Mouse (Mus musculus): Measurements from ENCODE around the gene Tbc1d23.
A peak's percentile ranks its signal among the peaks of the same experiment; 100 is the strongest.

The Tbc1d23 gene

GRCm38 (mm10) chr16:57163694-57164093 is 67.6 kb downstream of the Tbc1d23 start:
- no peak for DNase-seq (ENCODE audit: low read depth, low spot score)

DNA sequence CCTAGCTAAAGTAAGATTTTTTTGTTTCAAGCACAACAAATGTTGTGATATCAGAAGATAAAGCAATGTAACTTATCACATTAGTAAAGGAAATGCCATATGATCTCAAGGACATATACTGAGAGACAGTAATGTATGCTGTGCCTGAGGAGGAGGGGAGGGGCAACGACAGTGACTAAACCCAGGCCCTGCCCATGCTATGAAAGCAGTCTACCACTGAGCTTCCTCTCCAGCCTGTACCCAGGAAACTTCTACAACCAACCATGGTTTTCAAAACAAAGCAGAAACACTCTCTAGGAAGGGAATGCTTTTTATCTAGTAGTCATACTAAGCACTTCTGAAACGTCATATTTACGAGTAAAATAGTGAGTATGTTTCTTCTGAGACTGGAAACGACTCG is 68.5 kb downstream of the Tbc1d23 start:
- no peak for DNase-seq (ENCODE audit: low read depth, low spot score)

GRCm38 (mm10) chr16:57159835-57160234 is 71.5 kb downstream of the Tbc1d23 start:
- DNase-seq (ENCODE audit: low read depth, low spot score) = no peak

DNA sequence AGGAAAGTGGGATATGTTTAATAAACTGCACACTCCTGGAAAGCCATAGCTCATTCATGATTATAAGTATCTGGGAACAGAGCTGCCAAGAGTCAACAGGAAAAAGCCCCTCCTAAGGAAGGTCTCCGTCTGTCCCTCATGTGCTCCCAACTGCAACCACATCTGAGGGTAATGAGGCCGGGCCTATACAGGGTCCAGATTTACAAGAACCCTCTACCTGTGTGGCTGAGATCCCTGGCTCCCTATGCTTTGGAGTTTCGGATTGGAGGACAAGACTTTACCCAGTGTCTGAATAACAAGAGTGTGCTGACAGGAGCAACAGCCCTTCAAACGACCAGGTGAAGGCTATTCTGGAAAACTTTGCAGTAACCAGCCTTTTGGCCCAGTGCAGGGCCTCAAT is 73.6 kb downstream of the Tbc1d23 start:
- no peak for DNase-seq (ENCODE audit: low read depth, low spot score)

DNA sequence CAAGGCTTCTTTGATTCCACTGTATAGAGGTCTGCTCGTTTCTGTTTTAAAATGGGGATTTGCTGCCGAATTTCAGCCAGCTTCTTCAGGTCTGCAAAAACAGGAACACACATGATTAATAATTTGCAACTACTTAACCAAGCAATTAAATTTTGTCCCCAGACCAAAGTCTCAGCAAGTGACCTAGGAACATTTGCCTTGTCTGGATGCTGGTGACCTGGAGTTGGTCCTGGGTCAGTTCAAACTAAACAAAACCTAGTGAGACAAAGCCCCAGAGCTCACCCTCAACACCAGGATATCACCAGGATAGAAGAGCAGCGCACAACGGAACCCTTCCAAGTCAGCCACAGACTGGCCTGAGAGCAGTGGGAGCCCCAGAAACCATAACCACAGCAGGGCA is 74.2 kb downstream of the Tbc1d23 start:
- no peak for DNase-seq (ENCODE audit: low read depth, low spot score)

DNA sequence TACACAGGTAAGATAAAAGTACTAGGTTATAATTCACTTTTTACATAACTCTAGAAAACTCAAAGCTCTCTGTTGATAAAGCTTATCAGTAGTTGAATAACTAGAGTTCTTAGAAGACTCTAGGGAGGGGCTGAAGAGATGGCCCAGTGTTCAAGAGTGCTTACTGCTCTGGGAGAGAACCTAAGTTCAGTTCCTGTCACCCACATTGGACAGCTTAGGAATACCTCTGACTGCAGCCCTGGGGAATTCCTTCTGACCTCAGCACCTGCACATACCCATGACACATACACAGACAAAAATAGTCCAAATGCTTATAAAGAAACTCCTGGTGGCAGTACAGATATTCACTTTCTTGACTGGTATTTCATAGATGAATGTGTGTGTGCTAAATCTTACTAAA is 75.4 kb downstream of the Tbc1d23 start:
- no peak for DNase-seq (ENCODE audit: low read depth, low spot score)

GRCm38 (mm10) chr16:57151437-57151836 is 79.9 kb downstream of the Tbc1d23 start:
- DNase-seq (ENCODE audit: low read depth, low spot score) = no peak

DNA sequence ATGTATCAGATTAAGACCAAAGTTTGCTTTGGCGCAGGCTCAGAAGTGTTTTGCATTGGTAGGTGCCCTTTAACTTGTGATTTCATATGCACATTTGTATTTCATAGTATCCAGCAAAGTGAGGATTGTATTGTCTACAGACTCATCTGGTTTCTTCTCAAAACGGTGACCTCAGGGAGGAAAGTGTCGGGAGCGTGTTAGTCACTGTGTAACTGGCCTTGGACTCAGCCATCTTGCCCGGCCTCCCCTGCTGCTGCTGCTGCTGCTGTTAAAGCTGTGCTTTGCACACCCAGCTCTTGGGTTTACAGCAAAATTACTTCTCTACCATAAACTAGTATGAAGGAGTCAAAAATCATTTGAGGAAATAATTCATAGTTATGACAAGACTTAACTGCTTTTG is 86.6 kb downstream of the Tbc1d23 start:
- DNase-seq (ENCODE audit: low read depth, low spot score) = no peak

GRCm38 (mm10) chr16:57133611-57134010 is 97.7 kb downstream of the Tbc1d23 start:
- no peak for DNase-seq (ENCODE audit: low read depth, low spot score)

DNA sequence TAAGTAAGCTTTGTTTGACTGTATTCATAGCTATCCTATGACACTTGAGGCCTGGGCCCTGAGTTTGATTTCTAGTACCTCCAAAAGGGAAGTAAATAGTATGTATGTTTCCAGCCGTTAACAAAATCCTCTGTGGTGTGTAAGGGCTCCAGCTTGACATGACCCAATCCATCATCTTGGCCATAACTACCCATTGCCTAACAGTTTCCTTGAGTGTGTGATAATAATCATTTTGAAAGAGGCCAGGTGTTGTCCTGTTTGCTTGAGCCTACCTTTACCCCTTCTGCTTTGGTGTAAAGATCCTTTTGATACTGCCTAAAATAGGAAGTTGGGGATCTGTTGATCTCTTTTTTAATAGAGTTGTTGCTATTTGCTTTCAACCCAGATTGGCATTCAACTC is 99.0 kb downstream of the Tbc1d23 start:
- no peak for DNase-seq (ENCODE audit: low read depth, low spot score)

DNA sequence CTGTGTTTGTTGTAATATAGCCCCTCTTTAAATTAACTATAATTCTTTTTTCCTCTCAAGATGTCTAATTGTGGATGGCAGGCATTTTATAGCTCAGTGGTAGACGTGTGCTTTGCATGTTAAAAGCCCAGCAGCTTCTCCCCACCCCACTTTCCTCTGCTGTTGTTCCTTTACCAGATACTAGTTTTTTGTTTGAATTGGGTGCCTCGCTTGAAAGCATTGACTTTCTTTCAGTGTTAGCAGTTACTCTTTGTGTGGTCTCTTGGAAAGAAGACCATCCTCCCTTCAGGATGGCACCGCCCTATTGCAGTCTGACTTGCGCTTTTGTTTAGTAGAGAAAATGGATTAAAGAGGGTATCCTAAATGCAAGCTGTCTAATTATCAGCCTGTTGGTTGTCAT is 99.8 kb downstream of the Tbc1d23 start:
- DNase-seq (ENCODE audit: low read depth, low spot score) = no peak

- no peak for DNase-seq (ENCODE audit: low read depth, low spot score)
These were observed 100.4 kb downstream of the Tbc1d23 start for GRCm38 (mm10) chr16:57130752-57131400.

DNA sequence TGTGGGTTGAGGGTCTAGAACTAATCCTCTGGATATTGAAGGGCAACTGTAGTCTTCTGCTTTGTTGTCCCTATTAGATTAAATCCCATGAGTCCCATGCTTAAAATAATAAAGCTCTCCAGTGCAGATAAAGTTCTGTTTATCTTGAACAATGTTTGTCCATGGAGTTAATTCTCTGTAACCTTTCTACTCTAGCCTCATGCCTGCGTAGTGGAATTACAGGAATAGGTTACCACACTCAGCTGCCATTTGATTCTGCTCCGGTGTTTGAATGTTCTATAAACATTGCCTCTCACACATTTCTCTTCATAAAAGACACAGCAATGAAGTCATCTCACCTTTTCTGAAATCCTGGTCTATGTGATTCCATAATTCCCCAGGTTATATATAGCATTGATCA is 103.5 kb downstream of the Tbc1d23 start:
- DNase-seq (ENCODE audit: low read depth, low spot score) = no peak

DNA sequence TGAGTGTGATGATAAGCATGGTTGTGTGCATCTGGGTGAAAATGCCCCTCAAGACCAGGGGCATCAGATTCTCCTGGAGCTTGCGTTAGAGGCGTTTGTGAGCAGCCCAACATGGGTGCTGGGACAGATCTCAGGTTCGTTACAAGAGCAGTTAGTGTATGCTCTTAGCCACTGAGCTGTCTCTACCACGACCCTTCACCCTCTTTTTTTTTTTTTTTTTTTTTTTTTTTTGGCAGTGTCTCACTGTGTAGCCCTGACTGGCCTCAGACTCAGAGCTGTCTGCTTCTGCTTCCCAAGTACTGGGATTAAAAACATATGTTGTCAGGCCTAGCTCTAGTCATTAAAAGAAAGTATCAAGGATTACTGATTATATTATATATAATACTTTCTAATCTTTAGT is 105.0 kb downstream of the Tbc1d23 start:
- DNase-seq (ENCODE audit: low read depth, low spot score) = no peak

- no peak for DNase-seq (ENCODE audit: low read depth, low spot score)
These were observed 108.4 kb downstream of the Tbc1d23 start for GRCm38 (mm10) chr16:57122682-57123445.

GRCm38 (mm10) chr16:57121816-57122415 is 109.4 kb downstream of the Tbc1d23 start:
- no peak for DNase-seq (ENCODE audit: low read depth, low spot score)

GRCm38 (mm10) chr16:57120913-57121815 is 110.1 kb downstream of the Tbc1d23 start, which contains the start of gene Tomm70a:
Gene Tomm70a (plus strand): TSS chr16:57121703.
- peak; percentile 86 for DNase-seq (ENCODE audit: low read depth, low spot score)

Measured in retina, adult 2 months (tissue).